Mouse (Mus musculus) myocyte (in vitro differentiated cells): ENCODE measurements around the gene Pard3b.

Experiments
- CEBPB ChIP-seq: IDR thresholded peaks from 2 replicates; pipeline ENCODE4 v1.6.1; 2011; ENCODE audit warnings: mild to moderate bottlenecking, moderate library complexity; ENCODE audit not compliant: poor library complexity, insufficient read depth, severe bottlenecking
- E2F4 ChIP-seq: IDR thresholded peaks from one replicate; pipeline ENCODE4 v1.6.1; 2011; ENCODE audit warnings: mild to moderate bottlenecking, control low read depth, moderate library complexity; ENCODE audit not compliant: insufficient read depth
- MAX ChIP-seq: IDR thresholded peaks from one replicate; pipeline ENCODE4 v1.6.1; 2011; ENCODE audit warnings: low read depth, mild to moderate bottlenecking, control low read depth
- MYOD1 ChIP-seq, 3 experiments: IDR thresholded peaks; one replicate each; pipeline ENCODE4 v1.6.1; 2011; ENCODE audit warnings: control low read depth in 2 of 3, low read depth in 2 of 3, mild to moderate bottlenecking in 2 of 3, moderate library complexity in 1 of 3; ENCODE audit not compliant: insufficient read length in 2 of 3, control insufficient read depth in 1 of 3
- MYOG ChIP-seq, 3 experiments: IDR thresholded peaks; one replicate each; pipeline ENCODE4 v1.6.1; 2011; ENCODE audit warnings: control low read depth in 2 of 3, low read depth in 2 of 3, mild to moderate bottlenecking in 2 of 3; ENCODE audit not compliant: insufficient read length in 2 of 3, control insufficient read depth in 1 of 3, insufficient read depth in 1 of 3
- POLR2A ChIP-seq: IDR thresholded peaks from one replicate; pipeline ENCODE4 v1.6.1; 2011; ENCODE audit warnings: low read depth, mild to moderate bottlenecking, control low read depth, moderate library complexity; ENCODE audit not compliant: insufficient read length
- SRF ChIP-seq: IDR thresholded peaks from one replicate; pipeline ENCODE4 v1.6.1; 2011; ENCODE audit warnings: low read depth; ENCODE audit not compliant: control insufficient read depth, insufficient read length
- USF1 ChIP-seq: IDR thresholded peaks from one replicate; pipeline ENCODE4 v1.6.1; 2011; ENCODE audit warnings: low read depth, mild to moderate bottlenecking, control low read depth, moderate library complexity

DNA sequence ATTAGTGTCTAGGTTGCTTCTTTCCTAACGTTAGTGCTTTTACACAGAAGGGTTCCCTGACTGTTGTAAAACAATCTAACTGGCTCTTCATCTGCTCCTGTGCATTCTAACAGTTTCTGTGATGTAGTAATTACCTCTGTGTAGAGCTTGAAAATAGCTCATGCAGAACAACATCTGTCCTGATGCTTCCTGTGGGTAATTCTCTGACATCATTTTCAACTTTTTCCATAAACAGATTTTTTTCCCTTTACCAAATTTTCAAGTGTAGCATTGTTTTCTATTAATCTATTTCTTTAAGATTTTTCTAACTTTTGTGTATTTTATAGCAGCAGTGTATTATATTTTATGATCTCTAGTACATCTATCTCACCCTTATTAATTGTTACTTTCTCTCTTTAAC lies 917.2 kb downstream of the Pard3b start:
- TF ChIP-seq POLR2A (no peak), E2F4 (no peak), SRF (no peak), USF1 (no peak), MYOD1 (IDR thresholded peaks at IDR 0.05; ENCODE audit: control insufficient read depth in 1 of 3, insufficient read length in 2 of 3, low read depth in 2 of 3) (no peak), CEBPB (no peak), MAX (no peak), MYOG (IDR thresholded peaks at IDR 0.05; ENCODE audit: control insufficient read depth in 1 of 3, insufficient read depth in 1 of 3, insufficient read length in 2 of 3, low read depth in 2 of 3) (no peak)
